Mouse (Mus musculus) erythroid progenitor cell, adult 5-6 weeks (primary cell): ENCODE measurements around the gene Dlgap4. TPM values are rescaled to one million over a fixed set of nuclear protein-coding genes. Genes with fewer than 3 reads are reported as not detected.

Experiments used
- ATAC-seq: replicated peaks from 2 replicates; pipeline ENCODE4 v1.8.0; 2016; ENCODE audit warnings: moderate number of reproducible peaks, mild to moderate bottlenecking, moderate TSS enrichment, inconsistent platforms; ENCODE audit not compliant: poor library complexity, low FRiP score, severe bottlenecking
- total RNA-seq, 2 experiments: library from RNA; stranded (forward) in 1 of 2; stranded (reverse) in 1 of 2; fragments of 150-400 nt in 1 of 2; fragments of 186-747, 209-891 nt in 1 of 2; gene quantifications; 2 replicates each; pipeline versions ENCODE4 v1.2.3 to v1.2.4; 2015 to 2017; ENCODE audit warnings: low replicate concordance in 2 of 2

Gene Dlgap4
- total RNA-seq (2015; ENCODE audit: low replicate concordance), result 8.0 and 10.1 TPM in 2 replicates
- total RNA-seq (2017; ENCODE audit: low replicate concordance), result 3.0 and 3.5 TPM in 2 replicates

- ATAC-seq, result no peak
These were observed at the start of gene Dlgap4 for GRCm38 (mm10) chr2:156613541-156614257. TSS of gene Dlgap4 (plus strand) at chr2:156613705.

- no peak for ATAC-seq
These were observed 47.0 kb upstream of the Dlgap4 start for GRCm38 (mm10) chr2:156566512-156566911.

GRCm38 (mm10) chr2:156568647-156569046 is 44.9 kb upstream of the Dlgap4 start:
- no peak for ATAC-seq

- ATAC-seq, result no peak
These were observed 44.2 kb upstream of the Dlgap4 start for GRCm38 (mm10) chr2:156569261-156569660.

GRCm38 (mm10) chr2:156571521-156571920 is 42.0 kb upstream of the Dlgap4 start:
- no peak for ATAC-seq

- ATAC-seq, result no peak
These were observed 36.5 kb upstream of the Dlgap4 start for GRCm38 (mm10) chr2:156576850-156577587.

- ATAC-seq, result no peak
These were observed 33.0 kb upstream of the Dlgap4 start for GRCm38 (mm10) chr2:156580507-156580906.

GRCm38 (mm10) chr2:156581244-156581643 is 32.3 kb upstream of the Dlgap4 start:
- no peak for ATAC-seq

GRCm38 (mm10) chr2:156582887-156583286 is 30.6 kb upstream of the Dlgap4 start:
- ATAC-seq, result no peak

GRCm38 (mm10) chr2:156584154-156584796 is 29.2 kb upstream of the Dlgap4 start:
- ATAC-seq, result no peak

GRCm38 (mm10) chr2:156584797-156585471 is 28.6 kb upstream of the Dlgap4 start:
- no peak for ATAC-seq

GRCm38 (mm10) chr2:156589481-156589880 is 24.0 kb upstream of the Dlgap4 start:
- no peak for ATAC-seq

- ATAC-seq, result no peak
These were observed 18.5 kb upstream of the Dlgap4 start for GRCm38 (mm10) chr2:156594987-156595490.

GRCm38 (mm10) chr2:156602581-156602980 is 10.9 kb upstream of the Dlgap4 start:
- ATAC-seq, result no peak

- no peak for ATAC-seq
These were observed 9.8 kb upstream of the Dlgap4 start for GRCm38 (mm10) chr2:156603671-156604070.

GRCm38 (mm10) chr2:156605144-156605543 is 8.4 kb upstream of the Dlgap4 start:
- ATAC-seq, result no peak

- no peak for ATAC-seq
These were observed 7.5 kb upstream of the Dlgap4 start for GRCm38 (mm10) chr2:156605971-156606370.

GRCm38 (mm10) chr2:156613081-156613540 is 394 bp upstream of the Dlgap4 start:
- no peak for ATAC-seq

GRCm38 (mm10) chr2:156614258-156614556 is 702 bp downstream of the Dlgap4 start:
- no peak for ATAC-seq
